Mouse (Mus musculus) myocyte (in vitro differentiated cells): ENCODE results near the gene Elf3. TPM values are rescaled to one million over a fixed set of nuclear protein-coding genes. Genes with fewer than 3 reads are reported as not detected.

ENCODE experiments used
- H3K27me3 ChIP-seq: one replicate; pipeline ENCODE4 v1.6.1; 2011; ENCODE audit not compliant: control insufficient read depth, insufficient read depth, insufficient read length
- H3K36me3 ChIP-seq: one replicate; pipeline ENCODE4 v1.6.1; 2011; ENCODE audit not compliant: control insufficient read depth, insufficient read depth
- H3K4me2 ChIP-seq: one replicate; pipeline ENCODE4 v1.6.1; 2011; ENCODE audit warnings: low read depth, control low read depth
- H3K4me3 ChIP-seq: one replicate; pipeline ENCODE4 v1.5.1; 2011; ENCODE audit warnings: mild to moderate bottlenecking, control low read depth, moderate library complexity
- H3K79me2 ChIP-seq: one replicate; pipeline ENCODE4 v1.6.1; 2011; ENCODE audit not compliant: control insufficient read depth, insufficient read depth
- H3ac ChIP-seq: one replicate; pipeline ENCODE4 v1.6.1; 2011; ENCODE audit not compliant: control insufficient read depth, insufficient read length
- CEBPB ChIP-seq: IDR thresholded peaks from 2 replicates; pipeline ENCODE4 v1.6.1; 2011; ENCODE audit warnings: mild to moderate bottlenecking, moderate library complexity; ENCODE audit not compliant: poor library complexity, insufficient read depth, severe bottlenecking
- E2F4 ChIP-seq: IDR thresholded peaks from one replicate; pipeline ENCODE4 v1.6.1; 2011; ENCODE audit warnings: mild to moderate bottlenecking, control low read depth, moderate library complexity; ENCODE audit not compliant: insufficient read depth
- MAX ChIP-seq: IDR thresholded peaks from one replicate; pipeline ENCODE4 v1.6.1; 2011; ENCODE audit warnings: low read depth, mild to moderate bottlenecking, control low read depth
- MYOD1 ChIP-seq, 3 experiments: IDR thresholded peaks; one replicate each; pipeline ENCODE4 v1.6.1; 2011; ENCODE audit warnings: control low read depth in 2 of 3, low read depth in 2 of 3, mild to moderate bottlenecking in 2 of 3, moderate library complexity in 1 of 3; ENCODE audit not compliant: insufficient read length in 2 of 3, control insufficient read depth in 1 of 3
- MYOG ChIP-seq, 3 experiments: IDR thresholded peaks; one replicate each; pipeline ENCODE4 v1.6.1; 2011; ENCODE audit warnings: control low read depth in 2 of 3, low read depth in 2 of 3, mild to moderate bottlenecking in 2 of 3; ENCODE audit not compliant: insufficient read length in 2 of 3, control insufficient read depth in 1 of 3, insufficient read depth in 1 of 3
- POLR2A ChIP-seq: IDR thresholded peaks from one replicate; pipeline ENCODE4 v1.6.1; 2011; ENCODE audit warnings: low read depth, mild to moderate bottlenecking, control low read depth, moderate library complexity; ENCODE audit not compliant: insufficient read length
- POLR2AphosphoS2 ChIP-seq: IDR thresholded peaks from one replicate; pipeline ENCODE4 v1.6.1; 2011; ENCODE audit warnings: low read depth, control low read depth; ENCODE audit not compliant: insufficient read length
- REST ChIP-seq: IDR thresholded peaks from one replicate; pipeline ENCODE4 v1.6.1; 2011; ENCODE audit warnings: mild to moderate bottlenecking, control low read depth, moderate library complexity; ENCODE audit not compliant: insufficient read depth, insufficient read length
- SRF ChIP-seq: IDR thresholded peaks from one replicate; pipeline ENCODE4 v1.6.1; 2011; ENCODE audit warnings: low read depth; ENCODE audit not compliant: control insufficient read depth, insufficient read length
- TCF12 ChIP-seq: IDR thresholded peaks from one replicate; pipeline ENCODE4 v1.6.1; 2011; ENCODE audit warnings: mild to moderate bottlenecking, control low read depth; ENCODE audit not compliant: poor library complexity, insufficient read depth, severe bottlenecking
- TCF3 ChIP-seq: IDR thresholded peaks from one replicate; pipeline ENCODE4 v1.6.1; 2011; ENCODE audit warnings: low read depth, control low read depth; ENCODE audit not compliant: insufficient read length
- USF1 ChIP-seq: IDR thresholded peaks from one replicate; pipeline ENCODE4 v1.6.1; 2011; ENCODE audit warnings: low read depth, mild to moderate bottlenecking, control low read depth, moderate library complexity
- polyA plus RNA-seq: library from polyadenylated mRNA; unstranded; fragments of >200 nt; fragmentation: generic; extraction: Trizol; gene quantifications from one replicate; pipeline ENCODE4 v1.2.1, GENCODE M21; 2012; ENCODE audit warnings: missing spikeins

Elf3 gene
- polyA plus RNA-seq, 1 experiment, result 0.10 TPM

DNA sequence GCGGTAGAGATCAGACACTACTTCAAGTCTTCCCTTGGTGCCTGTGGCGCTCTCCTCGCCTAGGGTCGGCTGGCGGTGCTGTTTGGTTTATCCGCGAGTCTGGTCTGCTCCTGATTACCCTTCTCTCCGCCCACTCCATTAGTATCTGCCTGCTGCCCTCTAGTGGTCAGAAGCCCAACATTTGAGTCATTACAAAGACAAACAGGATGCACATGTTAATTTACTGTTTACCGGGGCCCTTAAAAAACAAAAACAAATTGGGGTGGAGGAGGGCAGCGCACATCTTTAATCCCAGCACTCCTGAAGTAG, 714 bp upstream of the Elf3 start:
- H3K79me2 ChIP-seq, result no peaks in the 10 kb centered on the region
- no peak overlapping the region for H3ac ChIP-seq
- no peaks in the 10 kb centered on the region for H3K27me3 ChIP-seq
- TF ChIP-seq E2F4 (no peak), CEBPB (no peak), TCF3 (no peak), USF1 (no peak), SRF (no peak), MYOD1 (IDR thresholded peaks at IDR 0.05; ENCODE audit: control insufficient read depth in 1 of 3, insufficient read length in 2 of 3, low read depth in 2 of 3) (no peak), TCF12 (no peak), MYOG (IDR thresholded peaks at IDR 0.05; ENCODE audit: control insufficient read depth in 1 of 3, insufficient read depth in 1 of 3, insufficient read length in 2 of 3, low read depth in 2 of 3) (no peak), POLR2A (no peak), REST (no peak), MAX (no peak), POLR2AphosphoS2 (no peak)
- peak overlapping the region; percentile 44 for H3K4me2 ChIP-seq
- no peaks in the 10 kb centered on the region for H3K36me3 ChIP-seq
- H3K4me3 ChIP-seq, result no peak overlapping the region

DNA sequence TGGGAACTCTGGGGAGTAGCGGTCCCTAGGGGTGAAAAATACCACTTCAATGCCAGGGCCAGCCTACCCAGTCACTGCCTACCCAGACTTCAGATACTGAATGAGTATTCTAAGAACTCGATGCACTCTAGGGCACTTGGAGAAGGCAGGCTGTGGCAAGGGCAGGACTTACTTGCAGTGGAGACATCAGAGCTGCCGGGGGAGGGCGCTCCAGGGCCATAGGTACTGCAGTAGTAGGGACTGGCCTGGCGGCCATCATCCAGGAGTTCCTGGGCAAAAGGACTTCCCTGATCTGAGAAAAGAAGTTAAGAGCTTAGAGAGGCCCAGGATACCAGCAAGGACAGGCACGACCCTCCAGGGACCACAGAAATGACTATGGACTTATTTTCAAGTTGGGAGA, 2.1 kb downstream of the Elf3 start:
- TF ChIP-seq TCF3, result no peak
- no peak for TF ChIP-seq POLR2A
- TF ChIP-seq USF1, result no peak
- no peak for TF ChIP-seq MAX
- TF ChIP-seq POLR2AphosphoS2, result no peak
- TF ChIP-seq MYOD1 (IDR thresholded peaks at IDR 0.05; ENCODE audit: control insufficient read depth in 1 of 3, insufficient read length in 2 of 3, low read depth in 2 of 3), result no peak
- TF ChIP-seq REST, result no peak
- no peak for TF ChIP-seq TCF12
- no peak for TF ChIP-seq SRF
- no peak for TF ChIP-seq CEBPB
- TF ChIP-seq E2F4, result no peak
- TF ChIP-seq MYOG (IDR thresholded peaks at IDR 0.05; ENCODE audit: control insufficient read depth in 1 of 3, insufficient read depth in 1 of 3, insufficient read length in 2 of 3, low read depth in 2 of 3), result no peak
- Histone ChIP-seq H3K4me3 (no peak overlapping the region), H3ac (no peak overlapping the region), H3K27me3 (no peaks in the 10 kb centered on the region), H3K4me2 (no peak overlapping the region), H3K79me2 (no peaks in the 10 kb centered on the region), H3K36me3 (no peaks in the 10 kb centered on the region)

DNA sequence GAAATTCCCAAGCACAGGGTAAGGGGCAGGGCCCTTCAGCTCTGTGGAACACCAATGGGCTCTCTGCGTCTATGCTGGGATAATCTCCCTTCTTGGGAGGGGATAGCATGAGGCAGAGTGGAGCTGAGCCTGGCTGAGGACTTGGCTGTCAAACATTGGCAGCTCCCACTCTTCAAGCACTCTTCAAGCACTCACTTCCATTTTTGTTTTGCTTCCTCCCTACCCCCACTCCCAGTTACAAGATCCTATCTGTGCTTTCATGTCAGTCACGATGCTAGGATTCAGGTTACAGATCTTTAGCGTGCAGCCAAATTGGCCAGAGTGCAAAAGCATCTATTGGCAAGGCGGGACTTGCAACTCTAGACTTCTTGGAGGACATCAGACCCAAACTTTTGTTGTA, 5.5 kb downstream of the Elf3 start:
- H3K36me3 ChIP-seq, result no peaks in the 10 kb centered on the region
- no peak overlapping the region for H3ac ChIP-seq
- H3K79me2 ChIP-seq, result no peaks in the 10 kb centered on the region
- no peak overlapping the region for H3K4me2 ChIP-seq
- TF ChIP-seq USF1 (no peak), CEBPB (no peak), TCF12 (no peak), POLR2A (no peak), MYOG (IDR thresholded peaks at IDR 0.05; ENCODE audit: control insufficient read depth in 1 of 3, insufficient read depth in 1 of 3, insufficient read length in 2 of 3, low read depth in 2 of 3) (no peak), TCF3 (no peak), SRF (no peak), MAX (no peak), E2F4 (no peak), MYOD1 (IDR thresholded peaks at IDR 0.05; ENCODE audit: control insufficient read depth in 1 of 3, insufficient read length in 2 of 3, low read depth in 2 of 3) (no peak), POLR2AphosphoS2 (no peak), REST (no peak)
- H3K4me3 ChIP-seq, result no peak overlapping the region
- no peaks in the 10 kb centered on the region for H3K27me3 ChIP-seq

DNA sequence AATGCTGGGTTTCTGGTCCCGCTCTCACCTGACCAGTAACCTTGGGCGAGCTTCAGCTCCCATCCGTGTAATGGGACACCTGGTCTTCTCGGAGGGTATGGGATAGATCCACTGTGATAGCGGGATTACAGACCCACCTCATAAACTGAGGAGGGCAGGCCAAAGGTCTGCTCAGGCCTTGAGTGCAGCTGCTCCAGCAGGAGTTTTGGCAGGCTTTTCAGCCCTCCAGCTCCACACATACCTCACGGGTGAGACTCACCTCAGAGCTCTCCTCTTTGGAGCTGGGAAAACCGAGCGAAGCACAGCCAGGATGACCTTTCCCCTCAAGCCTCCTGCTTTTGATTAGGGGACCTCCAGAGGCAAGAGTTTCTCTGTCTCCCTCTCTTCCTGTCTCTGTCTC, 7.0 kb downstream of the Elf3 start:
- Histone ChIP-seq H3K4me2 (no peak overlapping the region), H3K27me3 (no peaks in the 10 kb centered on the region)

DNA sequence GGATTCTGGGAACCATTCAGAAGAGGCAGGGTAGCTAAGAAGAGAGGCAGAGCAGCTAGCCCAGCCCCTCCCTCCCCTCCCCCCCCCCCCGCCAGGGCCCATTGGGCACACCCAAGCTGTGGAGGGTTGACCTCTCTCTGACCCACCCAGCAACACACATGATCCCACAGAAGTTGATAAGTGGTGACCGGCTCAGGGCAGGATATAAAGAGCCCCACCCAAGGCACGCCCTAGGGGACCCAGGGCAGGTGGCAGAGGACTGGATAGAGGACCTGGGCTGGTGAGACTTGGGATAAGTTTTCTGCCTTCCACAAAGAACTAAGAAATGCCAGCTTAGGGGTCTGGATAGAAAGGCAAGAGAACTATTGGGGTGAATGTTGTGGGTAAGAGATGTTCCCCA, 7.7 kb downstream of the Elf3 start:
- TF ChIP-seq MYOG (IDR thresholded peaks at IDR 0.05; ENCODE audit: control insufficient read depth in 1 of 3, insufficient read depth in 1 of 3, insufficient read length in 2 of 3, low read depth in 2 of 3) (peak in 1 of 3 experiments; percentile 49), MYOD1 (IDR thresholded peaks at IDR 0.05; ENCODE audit: control insufficient read depth in 1 of 3, insufficient read length in 2 of 3, low read depth in 2 of 3) (peak in 1 of 3 experiments; percentile 25), CEBPB (no peak)
- Histone ChIP-seq H3K4me3 (no peak overlapping the region), H3K36me3 (no peaks in the 10 kb centered on the region), H3K27me3 (no peaks in the 10 kb centered on the region), H3K4me2 (no peak overlapping the region), H3ac (no peak overlapping the region), H3K79me2 (no peaks in the 10 kb centered on the region)

More for the DNA sequence above, 7.0 kb downstream of the Elf3 start:
- no peak overlapping the region for H3ac ChIP-seq
- no peaks in the 10 kb centered on the region for H3K36me3 ChIP-seq
- TF ChIP-seq TCF3, result no peak
- TF ChIP-seq USF1, result no peak
- peak in 1 of 3 experiments; percentile 61 for TF ChIP-seq MYOD1 (IDR thresholded peaks at IDR 0.05; ENCODE audit: control insufficient read depth in 1 of 3, insufficient read length in 2 of 3, low read depth in 2 of 3)
- TF ChIP-seq MYOG (IDR thresholded peaks at IDR 0.05; ENCODE audit: control insufficient read depth in 1 of 3, insufficient read depth in 1 of 3, insufficient read length in 2 of 3, low read depth in 2 of 3), result peak in 1 of 3 experiments; percentile 59
- TF ChIP-seq SRF, result no peak
- no peak overlapping the region for H3K4me3 ChIP-seq
- H3K79me2 ChIP-seq, result no peaks in the 10 kb centered on the region
